Mouse (Mus musculus): ENCODE data around the gene Grin2a. TPM values are rescaled to one million over a fixed set of nuclear protein-coding genes. Genes with fewer than 3 reads are reported as not detected.

Grin2a gene
- polyA plus RNA-seq, 1 experiment from 2014 or later, result 0.33 TPM

DNA sequence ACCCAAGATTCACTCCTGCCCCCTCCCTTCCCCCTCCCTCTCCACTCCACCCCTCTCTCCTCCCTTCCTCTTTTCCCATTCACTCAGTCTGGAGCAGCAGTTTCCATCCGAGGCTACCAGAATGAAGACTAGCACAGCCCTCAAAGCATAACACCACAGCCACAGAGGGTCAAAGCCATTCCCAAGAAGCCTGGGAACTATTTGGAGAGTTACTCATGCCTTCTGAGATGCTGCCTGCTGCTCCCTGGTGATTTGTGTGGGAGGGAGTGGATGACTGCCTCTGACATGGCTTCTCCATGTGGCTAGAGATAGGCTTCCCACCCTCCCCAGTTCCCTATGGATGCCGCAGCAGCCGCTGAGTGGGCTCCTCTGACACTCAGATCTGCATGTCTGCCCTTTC is 10.3 kb downstream of the Grin2a start:
- Histone ChIP-seq H3K27ac (ENCODE audit: low read depth, low read length) (no peak overlapping the region), H3K4me3 (ENCODE audit: low read depth, low read length) (no peak overlapping the region), H3K9ac (ENCODE audit: low read length) (no peak overlapping the region), H3K4me1 (ENCODE audit: control insufficient read depth, insufficient read depth, low read length) (no peaks in the 10 kb centered on the region), H3K4me2 (no peak overlapping the region), H3K9me3 (ENCODE audit: control insufficient read depth, low read length) (no peaks in the 10 kb centered on the region), H3K27me3 (ENCODE audit: control insufficient read depth, insufficient read depth, low read length) (no peaks in the 10 kb centered on the region), H3K36me3 (ENCODE audit: control insufficient read depth, insufficient read depth, low read length) (no peaks in the 10 kb centered on the region)
- ATAC-seq (ENCODE audit: low FRiP score) (no peak), DNase-seq (ENCODE audit: low spot score, missing footprints) (no peak)
- 76% methylated on average over 3 of the region's 3 CpGs for WGBS

DNA sequence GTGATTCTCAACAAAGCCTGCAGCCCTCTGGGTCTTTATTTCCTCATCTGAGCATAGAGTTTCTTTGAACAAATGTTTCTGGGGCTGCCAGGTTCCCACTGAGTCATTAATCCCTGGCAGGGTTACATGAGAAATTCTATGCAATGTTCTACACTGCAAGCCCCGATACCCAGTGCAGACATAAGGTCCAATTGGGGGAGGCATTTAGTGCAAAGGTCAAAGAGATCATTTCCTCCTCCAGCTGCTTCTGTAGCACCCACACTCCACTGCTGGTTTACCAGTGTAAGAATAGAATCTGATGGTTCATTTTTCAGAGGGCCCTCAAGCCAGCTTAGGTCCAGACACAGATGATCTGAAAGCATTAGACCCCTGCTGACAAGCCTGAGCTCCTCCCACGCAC is 14.7 kb downstream of the Grin2a start:
- WGBS, result 45% methylated on average over 2 of the region's 2 CpGs
- Histone ChIP-seq H3K9ac (ENCODE audit: low read length) (no peak overlapping the region), H3K4me2 (no peak overlapping the region), H3K9me3 (ENCODE audit: control insufficient read depth, low read length) (no peaks in the 10 kb centered on the region), H3K4me1 (ENCODE audit: control insufficient read depth, insufficient read depth, low read length) (no peaks in the 10 kb centered on the region), H3K36me3 (ENCODE audit: control insufficient read depth, insufficient read depth, low read length) (no peaks in the 10 kb centered on the region), H3K27me3 (ENCODE audit: control insufficient read depth, insufficient read depth, low read length) (no peaks in the 10 kb centered on the region), H3K27ac (ENCODE audit: low read depth, low read length) (no peak overlapping the region), H3K4me3 (ENCODE audit: low read depth, low read length) (no peak overlapping the region)
- ATAC-seq (ENCODE audit: low FRiP score) (no peak), DNase-seq (ENCODE audit: low spot score, missing footprints) (no peak)

DNA sequence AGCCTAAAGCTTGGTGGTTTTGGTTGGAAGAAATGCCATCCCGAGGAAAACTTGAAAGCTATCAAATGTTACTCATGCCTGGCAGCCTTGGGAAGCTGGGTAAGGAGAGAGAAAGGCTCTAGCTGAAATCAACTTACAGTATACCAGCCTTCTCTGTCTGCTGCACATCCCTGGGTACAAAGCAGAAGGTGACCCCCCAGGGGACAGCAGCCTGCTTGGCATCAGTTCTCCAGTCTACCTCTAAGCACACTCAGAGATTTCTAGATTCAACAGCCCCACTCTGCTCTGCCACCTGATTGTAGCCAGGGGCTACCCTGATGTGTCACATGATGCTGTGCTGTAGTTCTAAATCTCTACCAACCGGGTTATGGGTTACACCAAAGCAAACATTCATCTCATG is 17.2 kb downstream of the Grin2a start:
- no peaks in the 10 kb centered on the region for H3K9me3 ChIP-seq (ENCODE audit: control insufficient read depth, low read length)
- WGBS, result 80% methylated on average over 2 of the region's 2 CpGs
- H3K4me1 ChIP-seq (ENCODE audit: control insufficient read depth, insufficient read depth, low read length), result no peaks in the 10 kb centered on the region
- H3K9ac ChIP-seq (ENCODE audit: low read length), result no peak overlapping the region
- H3K36me3 ChIP-seq (ENCODE audit: control insufficient read depth, insufficient read depth, low read length), result no peaks in the 10 kb centered on the region
- H3K27ac ChIP-seq (ENCODE audit: low read depth, low read length), result no peak overlapping the region
- ATAC-seq (ENCODE audit: low FRiP score) (no peak), DNase-seq (ENCODE audit: low spot score, missing footprints) (no peak)
- H3K4me2 ChIP-seq, result no peak overlapping the region
- H3K4me3 ChIP-seq (ENCODE audit: low read depth, low read length), result no peak overlapping the region
- H3K27me3 ChIP-seq (ENCODE audit: control insufficient read depth, insufficient read depth, low read length), result no peaks in the 10 kb centered on the region

DNA sequence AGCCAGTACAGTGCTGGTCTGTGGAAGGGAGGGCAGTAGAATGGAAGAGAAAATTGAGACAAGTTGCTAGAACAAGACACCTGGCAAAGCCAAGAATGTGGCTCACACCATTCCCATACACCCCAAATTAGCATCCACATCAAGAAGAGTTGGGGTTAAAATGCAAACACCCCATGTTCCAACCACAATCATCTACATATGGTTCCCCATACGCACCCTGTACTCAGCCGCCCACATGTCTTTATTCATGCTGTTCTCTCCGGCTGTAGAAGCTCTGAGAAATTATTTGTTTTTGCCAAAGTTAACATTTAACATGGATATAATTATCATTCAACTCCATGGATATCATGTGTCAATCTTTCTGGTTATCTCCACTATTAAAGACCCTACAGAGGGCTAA is 22.7 kb downstream of the Grin2a start:
- no peaks in the 10 kb centered on the region for H3K4me1 ChIP-seq (ENCODE audit: control insufficient read depth, insufficient read depth, low read length)
- no peak overlapping the region for H3K4me3 ChIP-seq (ENCODE audit: low read depth, low read length)
- H3K27ac ChIP-seq (ENCODE audit: low read depth, low read length), result no peak overlapping the region
- H3K36me3 ChIP-seq (ENCODE audit: control insufficient read depth, insufficient read depth, low read length), result no peaks in the 10 kb centered on the region
- DNase-seq (ENCODE audit: low spot score, missing footprints), result no peak
- no peak overlapping the region for H3K9ac ChIP-seq (ENCODE audit: low read length)
- no peak for ATAC-seq (ENCODE audit: low FRiP score)
- no peaks in the 10 kb centered on the region for H3K9me3 ChIP-seq (ENCODE audit: control insufficient read depth, low read length)
- WGBS, result 93% methylated on average over 3 of the region's 3 CpGs
- H3K27me3 ChIP-seq (ENCODE audit: control insufficient read depth, insufficient read depth, low read length), result no peaks in the 10 kb centered on the region
- H3K4me2 ChIP-seq, result no peak overlapping the region

DNA sequence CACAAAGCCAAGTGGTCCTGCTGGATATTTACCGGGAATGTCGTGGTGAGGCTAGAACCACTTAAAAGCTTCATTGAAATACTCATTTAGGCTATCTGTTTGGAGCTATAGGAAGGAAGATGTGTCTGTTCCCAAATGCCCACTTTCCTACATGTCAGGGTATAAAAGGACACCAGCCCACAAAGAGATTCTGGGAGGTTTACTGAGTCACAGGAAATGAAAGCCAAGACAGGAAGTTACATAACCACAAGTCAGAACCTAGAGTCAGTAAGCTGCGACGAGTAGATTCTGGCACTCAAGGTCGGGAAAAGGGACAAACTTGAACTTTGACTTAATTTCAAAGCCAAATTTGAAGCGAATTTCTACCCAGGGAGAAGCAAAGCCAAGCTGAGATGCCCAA is 30.9 kb downstream of the Grin2a start:
- Histone ChIP-seq H3K27ac (ENCODE audit: low read depth, low read length) (no peak overlapping the region), H3K27me3 (ENCODE audit: control insufficient read depth, insufficient read depth, low read length) (no peaks in the 10 kb centered on the region), H3K9ac (ENCODE audit: low read length) (no peak overlapping the region), H3K36me3 (ENCODE audit: control insufficient read depth, insufficient read depth, low read length) (no peaks in the 10 kb centered on the region), H3K4me3 (ENCODE audit: low read depth, low read length) (no peak overlapping the region), H3K4me2 (no peak overlapping the region), H3K4me1 (ENCODE audit: control insufficient read depth, insufficient read depth, low read length) (no peaks in the 10 kb centered on the region), H3K9me3 (ENCODE audit: control insufficient read depth, low read length) (no peaks in the 10 kb centered on the region)
- WGBS, result 88% methylated on average over 6 of the region's 6 CpGs
- ATAC-seq (ENCODE audit: low FRiP score), result no peak
- DNase-seq (ENCODE audit: low spot score, missing footprints), result no peak

DNA sequence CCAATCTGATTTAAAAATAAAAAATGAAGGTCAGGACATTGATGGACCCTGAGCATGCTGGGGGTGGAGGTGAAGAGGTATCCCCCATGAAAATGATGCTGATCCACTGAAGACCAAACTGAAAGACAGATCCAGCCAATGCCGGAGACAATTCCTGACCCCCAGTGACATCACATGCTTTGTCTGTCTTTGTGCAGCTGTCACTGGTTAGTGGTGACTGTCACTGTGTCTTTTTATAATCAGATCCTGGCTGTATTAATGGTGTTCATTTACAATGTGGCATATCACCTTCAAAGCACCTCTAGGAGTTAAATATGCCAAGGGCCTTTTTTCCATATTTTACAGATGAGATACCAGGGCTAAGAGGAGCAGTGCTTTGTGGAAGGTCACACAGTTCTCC is 32.9 kb downstream of the Grin2a start:
- no peak for ATAC-seq (ENCODE audit: low FRiP score)
- Histone ChIP-seq H3K4me2 (no peak overlapping the region), H3K27me3 (ENCODE audit: control insufficient read depth, insufficient read depth, low read length) (no peaks in the 10 kb centered on the region), H3K36me3 (ENCODE audit: control insufficient read depth, insufficient read depth, low read length) (no peaks in the 10 kb centered on the region), H3K27ac (ENCODE audit: low read depth, low read length) (no peak overlapping the region), H3K4me3 (ENCODE audit: low read depth, low read length) (no peak overlapping the region), H3K9me3 (ENCODE audit: control insufficient read depth, low read length) (no peaks in the 10 kb centered on the region), H3K9ac (ENCODE audit: low read length) (no peak overlapping the region), H3K4me1 (ENCODE audit: control insufficient read depth, insufficient read depth, low read length) (no peaks in the 10 kb centered on the region)
- DNase-seq (ENCODE audit: low spot score, missing footprints), result no peak
- WGBS, result 82% methylated on average over 1 of the region's 1 CpGs

DNA sequence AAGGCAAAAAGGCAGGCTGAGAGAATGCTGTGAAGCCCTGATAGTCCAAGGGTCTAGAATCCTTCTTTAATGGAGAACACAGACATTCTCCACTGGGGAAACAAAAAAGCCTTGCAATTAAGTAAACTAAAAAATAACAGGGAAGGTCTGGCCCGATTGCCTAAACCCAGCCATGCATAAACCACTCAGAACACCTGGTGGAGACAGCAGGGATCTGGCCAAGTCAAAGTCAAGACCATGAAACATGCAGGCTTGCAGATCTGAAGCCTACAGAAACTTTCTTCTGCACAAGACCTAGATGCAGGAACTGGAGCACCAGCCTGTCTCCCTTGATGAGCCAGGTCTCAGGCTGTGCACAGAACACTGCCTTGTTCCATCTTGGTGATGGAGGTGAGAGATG is 36.0 kb downstream of the Grin2a start:
- DNase-seq (ENCODE audit: low spot score, missing footprints) (no peak), ATAC-seq (ENCODE audit: low FRiP score) (no peak)
- no peaks in the 10 kb centered on the region for H3K4me1 ChIP-seq (ENCODE audit: control insufficient read depth, insufficient read depth, low read length)
- no peak overlapping the region for H3K9ac ChIP-seq (ENCODE audit: low read length)
- H3K4me2 ChIP-seq, result no peak overlapping the region
- H3K9me3 ChIP-seq (ENCODE audit: control insufficient read depth, low read length), result no peaks in the 10 kb centered on the region
- no peak overlapping the region for H3K4me3 ChIP-seq (ENCODE audit: low read depth, low read length)
- no peak overlapping the region for H3K27ac ChIP-seq (ENCODE audit: low read depth, low read length)
- no peaks in the 10 kb centered on the region for H3K36me3 ChIP-seq (ENCODE audit: control insufficient read depth, insufficient read depth, low read length)
- WGBS, result 50% methylated on average over 1 of the region's 1 CpGs
- H3K27me3 ChIP-seq (ENCODE audit: control insufficient read depth, insufficient read depth, low read length), result no peaks in the 10 kb centered on the region

DNA sequence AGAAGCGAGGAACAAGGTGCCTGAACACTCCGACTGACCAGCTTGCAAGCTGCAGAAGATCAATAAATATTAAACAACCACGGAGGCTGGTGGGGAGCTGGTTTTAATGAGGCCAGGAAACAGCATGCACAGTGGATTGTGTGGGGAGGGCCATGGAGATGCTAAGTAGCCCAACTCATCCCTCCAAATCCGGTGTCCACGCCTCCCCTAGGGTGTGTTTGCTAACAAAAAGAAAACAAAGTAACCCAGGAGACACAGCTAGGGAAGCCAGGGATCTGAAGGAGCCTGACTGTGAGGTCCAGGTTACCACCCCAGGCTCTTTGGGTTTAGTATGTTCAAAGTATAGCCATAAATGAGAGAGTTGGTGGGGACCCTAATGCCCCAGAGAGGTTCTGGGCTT is 41.1 kb downstream of the Grin2a start:
- Histone ChIP-seq H3K4me2 (no peak overlapping the region), H3K27ac (ENCODE audit: low read depth, low read length) (no peak overlapping the region), H3K4me1 (ENCODE audit: control insufficient read depth, insufficient read depth, low read length) (no peaks in the 10 kb centered on the region; the same call in 1 of the 2 replicates), H3K36me3 (ENCODE audit: control insufficient read depth, insufficient read depth, low read length) (no peaks in the 10 kb centered on the region), H3K9ac (ENCODE audit: low read length) (no peak overlapping the region), H3K4me3 (ENCODE audit: low read depth, low read length) (no peak overlapping the region), H3K9me3 (ENCODE audit: control insufficient read depth, low read length) (no peaks in the 10 kb centered on the region), H3K27me3 (ENCODE audit: control insufficient read depth, insufficient read depth, low read length) (no peaks in the 10 kb centered on the region)
- 24% methylated on average over 5 of the region's 5 CpGs for WGBS
- ATAC-seq (ENCODE audit: low FRiP score), result no peak
- DNase-seq (ENCODE audit: low spot score, missing footprints), result no peak

DNA sequence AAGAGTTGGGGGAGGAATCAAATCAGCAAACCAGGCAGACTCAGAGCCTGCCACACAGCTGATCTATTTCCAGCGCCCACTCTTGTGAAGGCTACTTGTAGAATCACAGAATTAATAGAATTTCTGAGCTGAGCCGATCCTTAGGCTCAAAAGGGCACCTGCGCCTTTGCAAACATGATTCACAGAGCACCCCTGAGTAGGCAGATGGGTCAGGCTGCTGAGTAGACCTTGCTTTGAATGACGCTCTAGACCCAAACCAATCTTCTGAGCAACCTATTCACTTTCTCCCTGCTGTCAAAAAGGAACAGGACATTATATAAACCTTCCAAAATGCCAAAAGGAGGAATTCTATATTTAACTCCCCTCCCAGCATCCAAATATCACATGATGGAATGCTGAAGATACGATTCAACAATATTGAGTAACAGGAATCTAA is 41.9 kb downstream of the Grin2a start:
- H3K4me3 ChIP-seq (ENCODE audit: low read depth, low read length), result no peak overlapping the region
- WGBS, result 86% methylated on average over 5 of the region's 5 CpGs
- no peak overlapping the region for H3K27ac ChIP-seq (ENCODE audit: low read depth, low read length)
- H3K27me3 ChIP-seq (ENCODE audit: control insufficient read depth, insufficient read depth, low read length), result no peaks in the 10 kb centered on the region
- H3K36me3 ChIP-seq (ENCODE audit: control insufficient read depth, insufficient read depth, low read length), result no peaks in the 10 kb centered on the region
- H3K4me1 ChIP-seq (ENCODE audit: control insufficient read depth, insufficient read depth, low read length), result no peaks in the 10 kb centered on the region; the same call in 1 of the 2 replicates
- H3K4me2 ChIP-seq, result no peak overlapping the region
- H3K9me3 ChIP-seq (ENCODE audit: control insufficient read depth, low read length), result no peaks in the 10 kb centered on the region
- no peak for DNase-seq (ENCODE audit: low spot score, missing footprints)
- H3K9ac ChIP-seq (ENCODE audit: low read length), result no peak overlapping the region
- no peak for ATAC-seq (ENCODE audit: low FRiP score)

DNA sequence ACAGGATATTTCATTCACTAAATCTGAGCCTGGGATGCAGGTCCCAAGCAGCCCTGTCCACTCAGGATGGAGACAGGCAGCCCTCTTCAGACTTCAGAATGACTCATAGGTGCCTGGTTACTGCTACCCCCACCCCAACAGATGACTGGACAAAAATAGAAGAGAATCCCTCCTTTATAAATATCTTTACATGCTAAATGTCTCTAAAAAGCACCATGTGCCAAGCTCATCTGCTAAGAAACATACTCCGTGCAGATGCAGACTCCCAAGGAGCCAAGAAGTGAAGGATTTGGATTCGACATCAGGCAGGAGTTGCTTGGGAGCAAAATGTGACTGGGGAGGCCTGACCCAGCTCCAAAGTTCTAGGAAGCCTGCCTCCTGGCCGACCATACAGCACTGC is 46.1 kb downstream of the Grin2a start:
- no peak overlapping the region for H3K9ac ChIP-seq (ENCODE audit: low read length)
- H3K4me1 ChIP-seq (ENCODE audit: control insufficient read depth, insufficient read depth, low read length), result no peaks in the 10 kb centered on the region; the same call in 1 of the 2 replicates
- 80% methylated on average over 3 of the region's 3 CpGs for WGBS
- ATAC-seq (ENCODE audit: low FRiP score) (no peak), DNase-seq (ENCODE audit: low spot score, missing footprints) (no peak)
- no peaks in the 10 kb centered on the region for H3K9me3 ChIP-seq (ENCODE audit: control insufficient read depth, low read length)
- H3K4me2 ChIP-seq, result no peak overlapping the region
- no peaks in the 10 kb centered on the region for H3K27me3 ChIP-seq (ENCODE audit: control insufficient read depth, insufficient read depth, low read length)
- no peak overlapping the region for H3K4me3 ChIP-seq (ENCODE audit: low read depth, low read length)
- no peaks in the 10 kb centered on the region for H3K36me3 ChIP-seq (ENCODE audit: control insufficient read depth, insufficient read depth, low read length)
- H3K27ac ChIP-seq (ENCODE audit: low read depth, low read length), result no peak overlapping the region
